Mouse (Mus musculus) liver, adult (tissue): ENCODE measurements around the gene Olfr427.

ENCODE experiments used
- GATA4 ChIP-seq: IDR thresholded peaks from 2 replicates; pipeline ENCODE4 v1.6.1; 2014; ENCODE audit warnings: mild to moderate bottlenecking, low read length; ENCODE audit not compliant: insufficient replicate concordance

The Olfr427 gene

GRCm38 (mm10) chr1:174096591-174096990 is at the start of gene Olfr427:
Gene Olfr427 (plus strand): TSS chr1:174096891.
- no peak for TF ChIP-seq GATA4

GRCm38 (mm10) chr1:174048893-174049292 is 47.8 kb upstream of the Olfr427 start, which contains the start of gene Olfr432:
Gene Olfr432 (plus strand): TSS chr1:174049205.
- TF ChIP-seq GATA4, result no peak

GRCm38 (mm10) chr1:174050532-174050931 is 46.2 kb upstream of the Olfr427 start:
- TF ChIP-seq GATA4, result no peak

- no peak for TF ChIP-seq GATA4
Observed at GRCm38 (mm10) chr1:174051515-174051914, 45.2 kb upstream of the Olfr427 start.

GRCm38 (mm10) chr1:174051931-174052536 is 44.7 kb upstream of the Olfr427 start:
- no peak for TF ChIP-seq GATA4

GRCm38 (mm10) chr1:174052981-174053380 is 43.7 kb upstream of the Olfr427 start:
- TF ChIP-seq GATA4, result no peak

GRCm38 (mm10) chr1:174055248-174055647 is 41.4 kb upstream of the Olfr427 start:
- TF ChIP-seq GATA4, result no peak

GRCm38 (mm10) chr1:174066305-174066704 is 30.4 kb upstream of the Olfr427 start, which contains the start of gene Olfr430:
Gene Olfr430 (plus strand): TSS chr1:174066605.
- TF ChIP-seq GATA4, result no peak

GRCm38 (mm10) chr1:174084031-174084430 is 12.7 kb upstream of the Olfr427 start, which contains the start of gene Olfr429:
Gene Olfr429 (plus strand): TSS chr1:174084331.
- TF ChIP-seq GATA4, result no peak

GRCm38 (mm10) chr1:174103735-174104134 is 7.0 kb downstream of the Olfr427 start:
- no peak for TF ChIP-seq GATA4

GRCm38 (mm10) chr1:174121062-174121461 is 24.4 kb downstream of the Olfr427 start, which contains the start of gene Olfr231:
Gene Olfr231 (minus strand): TSS chr1:174121162.
- no peak for TF ChIP-seq GATA4

GRCm38 (mm10) chr1:174131217-174131616 is 34.5 kb downstream of the Olfr427 start, which contains the start of gene Olfr424:
Gene Olfr424 (plus strand): TSS chr1:174131517.
- no peak for TF ChIP-seq GATA4

- TF ChIP-seq GATA4, result no peak
Observed at GRCm38 (mm10) chr1:174131999-174132398, 35.3 kb downstream of the Olfr427 start.

- no peak for TF ChIP-seq GATA4
Observed at GRCm38 (mm10) chr1:174141384-174141783, 44.7 kb downstream of the Olfr427 start.

GRCm38 (mm10) chr1:174146696-174147095 is 50.0 kb downstream of the Olfr427 start:
- no peak for TF ChIP-seq GATA4

GRCm38 (mm10) chr1:174149289-174149688 is 52.6 kb downstream of the Olfr427 start:
- no peak for TF ChIP-seq GATA4
